8 mouse cellular contexts compared by ENCODE assay signal in the genomic region with DNA sequence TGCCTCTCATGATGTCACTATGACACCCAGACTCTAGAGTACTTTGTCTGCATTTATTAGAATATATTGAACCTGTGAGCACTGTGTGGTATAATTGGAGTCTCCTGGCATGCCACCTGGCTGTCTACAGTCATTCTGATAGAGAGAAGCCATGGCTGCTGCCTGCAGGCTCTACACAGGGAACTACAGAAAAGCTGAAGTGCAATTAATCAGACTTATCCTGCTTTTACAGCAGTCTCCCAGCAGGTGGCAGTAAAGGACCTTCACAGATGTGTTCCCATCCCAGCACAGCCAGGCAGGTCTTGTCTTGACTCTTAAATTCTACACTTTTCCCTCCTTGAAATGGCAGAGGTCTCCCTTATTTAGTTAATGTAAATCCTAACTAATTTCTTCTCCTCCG.
DNase-seq lines count a peak whose midpoint lies in the region; ATAC-seq and TF ChIP-seq lines count a peak whose summit lies in the region.

No protein-coding gene starts in this region.

- no peaks in the 10 kb centered on the region for H3K4me1 ChIP-seq in E14TG2a.4 (replicated peaks; ENCODE audit: low read depth, low read length)
- H3K4me1 ChIP-seq in bone marrow, adult 2 months (ENCODE audit: control insufficient read depth, insufficient read depth, low read length): peaks cover 3% of the 10 kb centered on the region; the same call in 1 of the 2 replicates
- no peaks in the 10 kb centered on the region for H3K4me1 ChIP-seq in embryonic fibroblast, embryonic 13.5 days (ENCODE audit: control insufficient read depth, insufficient read depth, low read length)
- H3K4me1 ChIP-seq in lung, embryonic 14.5 days (ENCODE audit: insufficient read depth): no peaks in the 10 kb centered on the region

- H3K27ac ChIP-seq in bone marrow, adult 2 months (ENCODE audit: control insufficient read depth, insufficient read depth, low read depth, low read length, poor library complexity): no peak overlapping the region
- no peak overlapping the region for H3K27ac ChIP-seq in embryonic fibroblast, embryonic 13.5 days (ENCODE audit: insufficient read depth, low read length)
- no peak overlapping the region for H3K27ac ChIP-seq in lung, embryonic 14.5 days (ENCODE audit: low read depth)

- H3K36me3 ChIP-seq in E14TG2a.4 (ENCODE audit: insufficient read depth, low read length): peaks cover 52% of the 10 kb centered on the region
- H3K36me3 ChIP-seq in lung, embryonic 14.5 days (ENCODE audit: insufficient read depth): peaks cover 97% of the 10 kb centered on the region

- peak; percentile 77 to 80 for DNase-seq in heart, postnatal 36 days
- DNase-seq in large intestine, adult 2 months (ENCODE audit: low read depth, low spot score): peak; percentile 52
- DNase-seq in lung, embryonic 14.5 days: peak; percentile 93
- peak; percentile 64 for DNase-seq in ovary, postnatal 14 days (ENCODE audit: low spot score)
- DNase-seq in thymus, postnatal 10 days (ENCODE audit: low spot score in 2 of 2): peak; percentile 78 to 90

- TF ChIP-seq CTCF in E14TG2a.4 (conservative IDR thresholded peaks at IDR 0.05; ENCODE audit: low read length): peak; percentile 61
- peak; percentile 79 for TF ChIP-seq CTCF in bone marrow, adult 2 months (IDR thresholded peaks at IDR 0.05; ENCODE audit: control insufficient read depth, insufficient read depth, low read length)
- TF ChIP-seq CTCF in embryonic fibroblast, embryonic 13.5 days (IDR thresholded peaks at IDR 0.05; ENCODE audit: borderline replicate concordance, insufficient read depth, low read length): peak; percentile 37; the same call in 1 of the 2 replicates
- peak; percentile 87 for TF ChIP-seq CTCF in lung, embryonic 14.5 days (IDR thresholded peaks at IDR 0.05; ENCODE audit: low read depth)

- peak; percentile 52; the same call in 1 of the 2 replicates for ATAC-seq in lung, embryonic 14.5 days (ENCODE audit: insufficient read depth)

- H3K27me3 ChIP-seq in E14TG2a.4 (ENCODE audit: insufficient read depth, low read length): no peaks in the 10 kb centered on the region
- H3K27me3 ChIP-seq in lung, embryonic 14.5 days (ENCODE audit: insufficient read depth, low read length): no peaks in the 10 kb centered on the region

- no peak overlapping the region for H3K4me3 ChIP-seq in E14TG2a.4 (replicated peaks; ENCODE audit: low read length)
- H3K4me3 ChIP-seq in bone marrow, adult 2 months (replicated peaks; ENCODE audit: control insufficient read depth, low read depth, low read length): no peak overlapping the region
- H3K4me3 ChIP-seq in embryonic fibroblast, embryonic 13.5 days (ENCODE audit: insufficient read depth, low read length): no peak overlapping the region
- no peak overlapping the region for H3K4me3 ChIP-seq in lung, embryonic 14.5 days (ENCODE audit: low read depth, low read length)

- no peak overlapping the region for H3K9ac ChIP-seq in lung, embryonic 14.5 days

- intact Hi-C loops in heart, postnatal 36 days (cut with DNase I): loop anchor here (2.0 to 5.0 kb wide), 4 partner anchors 251 to 646 kb away; a partner anchor contains a TSS

- no peak overlapping the region for H3K4me2 ChIP-seq in lung, embryonic 14.5 days

- WGBS in bone marrow, adult 2 months: 60% methylated on average over 1 of the region's 1 CpGs
- WGBS in large intestine, adult 2 months: 29% methylated on average over 1 of the region's 1 CpGs
- WGBS in lung, embryonic 14.5 days: 16% methylated on average over 1 of the region's 1 CpGs

- peaks cover 12% of the 10 kb centered on the region for H3K9me3 ChIP-seq in E14TG2a.4 (ENCODE audit: low read length)
- H3K9me3 ChIP-seq in lung, embryonic 14.5 days (ENCODE audit: low read depth, low read length): no peaks in the 10 kb centered on the region

- no peak for TF ChIP-seq POLR2A in bone marrow, adult 2 months (IDR thresholded peaks at IDR 0.05; ENCODE audit: borderline replicate concordance, control insufficient read depth, low read depth, low read length)
- no peak for TF ChIP-seq POLR2A in embryonic fibroblast, embryonic 13.5 days (IDR thresholded peaks at IDR 0.05; ENCODE audit: low read depth, low read length)

Comparison
In these comparisons a context has a peak if more than half of its experiments do, and no peak if none do; other contexts are left out.
1. CTCF ChIP-seq: peak in every context shown above with its lines; median percentile 87 in lung, embryonic 14.5 days; 79 in bone marrow, adult 2 months; 61 in E14TG2a.4; 37 in embryonic fibroblast, embryonic 13.5 days.